Mouse (Mus musculus) forebrain, embryonic 12.5 days (tissue): ENCODE results near the gene Map3k10. TPM values are rescaled to one million over a fixed set of nuclear protein-coding genes. Genes with fewer than 3 reads are reported as not detected.

Experiments
- ATAC-seq: fragments of 200-750 bp; cut with Nextera tagmentation; 2 replicates; pipeline ENCODE4 v1.8.0; 2017; ENCODE audit warnings: moderate TSS enrichment; ENCODE audit not compliant: low FRiP score
- H3K27ac ChIP-seq: fragments of 300-500 bp; sonication (generic); 2 replicates; pipeline ENCODE4 v1.5.1; 2016; ENCODE audit warnings: mild to moderate bottlenecking
- H3K27me3 ChIP-seq: fragments of 300-500 bp; sonication (generic); 2 replicates; pipeline ENCODE4 v1.6.1; 2016; ENCODE audit warnings: mild to moderate bottlenecking
- H3K36me3 ChIP-seq: fragments of 300-500 bp; sonication (generic); replicated peaks from 2 replicates; pipeline ENCODE4 v1.6.1; 2016; ENCODE audit warnings: mild to moderate bottlenecking
- H3K4me1 ChIP-seq: fragments of 300-500 bp; sonication (generic); 2 replicates; pipeline ENCODE4 v1.6.1; 2016
- H3K4me2 ChIP-seq: fragments of 300-500 bp; sonication (generic); 2 replicates; pipeline ENCODE4 v1.6.1; 2016; ENCODE audit warnings: mild to moderate bottlenecking, moderate library complexity
- H3K4me3 ChIP-seq: fragments of 300-500 bp; sonication (generic); replicated peaks from 2 replicates; pipeline ENCODE4 v1.5.1; 2016; ENCODE audit warnings: mild to moderate bottlenecking
- H3K9ac ChIP-seq: fragments of 300-500 bp; sonication (generic); 2 replicates; pipeline ENCODE4 v1.6.1; 2016; ENCODE audit warnings: mild to moderate bottlenecking
- H3K9me3 ChIP-seq: fragments of 300-500 bp; sonication (generic); 2 replicates; pipeline ENCODE4 v1.6.1; 2016
- WGBS: fragments of 180-500 bp; shearing (Covaris S2); methylation state at CpG from one replicate; pipeline ENCODE4 v1.1.7; 2016; 5-methylcytosine and 5-hydroxymethylcytosine counted together
- polyA plus RNA-seq: library from polyadenylated mRNA; unstranded; fragments of >200 nt; fragmentation: Nextera tagmentation; extraction: Ambion mirVana; gene quantifications from 2 replicates; pipeline ENCODE4 v1.2.1, GENCODE M21; 2016

Gene Map3k10
- polyA plus RNA-seq, 1 experiment from 2014 or later, result 16.2 TPM

DNA sequence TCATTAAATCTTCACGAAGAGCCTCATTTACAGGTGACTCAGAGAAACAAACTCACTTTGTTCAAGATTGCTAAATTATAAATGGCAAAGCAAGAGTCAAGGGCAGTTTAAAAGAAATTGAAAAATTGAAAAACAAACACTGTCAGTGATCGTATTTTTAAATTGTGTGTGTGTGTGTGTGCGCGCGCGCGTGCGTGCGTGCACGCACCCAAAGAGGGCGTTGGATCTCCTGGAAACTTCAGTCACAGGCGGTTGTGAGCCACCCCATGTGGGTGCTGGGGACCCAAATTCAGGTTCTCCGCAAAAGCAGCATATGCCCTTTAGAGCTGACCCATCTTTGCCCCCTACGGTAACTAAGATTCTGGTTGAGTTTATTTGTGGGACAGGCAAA, 819 bp upstream of the Map3k10 start:
- no peak overlapping the region for H3K27ac ChIP-seq
- WGBS, result 21% methylated on average over 14 of the region's 14 CpGs
- no peak for ATAC-seq
- H3K4me2 ChIP-seq, result peak overlapping the region; percentile 100
- peaks cover 14% of the 10 kb centered on the region for H3K36me3 ChIP-seq
- peak overlapping the region; percentile 92 for H3K4me3 ChIP-seq
- no peak overlapping the region for H3K9ac ChIP-seq
- H3K27me3 ChIP-seq, result no peaks in the 10 kb centered on the region
- no peaks in the 10 kb centered on the region for H3K9me3 ChIP-seq
- H3K4me1 ChIP-seq, result peaks cover 37% of the 10 kb centered on the region

DNA sequence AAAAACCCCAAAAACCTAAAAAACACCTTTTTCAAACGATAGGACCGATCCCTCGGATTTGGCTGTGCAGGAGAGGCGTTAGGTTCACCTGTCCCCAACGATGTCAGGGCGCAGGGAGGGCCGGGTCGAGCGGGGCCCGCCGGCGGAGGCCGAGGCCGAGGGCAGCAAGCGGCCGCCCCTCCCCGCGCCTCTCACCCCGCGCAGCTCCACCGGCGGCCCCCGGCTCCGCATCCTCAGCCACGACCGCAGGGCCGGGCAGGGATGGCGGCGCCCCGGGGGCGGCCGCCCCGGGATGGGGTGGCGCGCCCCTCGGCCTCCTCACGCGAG, 240 bp downstream of the Map3k10 start:
- 0% methylated on average over 35 of the region's 38 CpGs for WGBS
- H3K9me3 ChIP-seq, result no peaks in the 10 kb centered on the region
- peak; percentile 75 for ATAC-seq

DNA sequence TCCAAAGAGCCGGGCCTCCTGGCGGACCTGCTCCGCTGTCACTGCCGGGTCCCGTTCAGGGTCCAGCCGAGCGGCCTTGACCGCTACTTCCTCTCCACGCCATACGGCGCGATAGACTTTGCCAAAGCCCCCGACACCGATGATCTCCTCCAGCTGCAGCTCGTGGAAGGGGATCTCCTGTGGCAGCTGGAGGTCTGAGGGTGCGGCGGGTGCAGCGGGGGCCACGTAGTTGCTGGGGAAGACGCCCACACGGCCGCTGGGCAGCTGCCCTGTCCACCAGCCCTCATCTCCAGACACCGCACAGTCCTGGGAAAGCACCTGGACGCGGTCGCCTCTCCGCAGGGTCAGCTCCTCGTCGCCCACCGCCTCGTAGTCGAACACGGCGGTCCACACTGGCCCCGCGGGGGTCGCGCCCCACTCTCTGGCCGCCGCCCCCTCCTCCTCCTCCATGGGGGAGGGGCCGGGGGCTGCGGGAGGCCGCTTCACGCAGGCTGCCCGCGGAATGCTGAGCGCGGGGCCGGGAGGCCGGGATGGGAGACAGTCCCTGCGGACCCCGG, 745 bp downstream of the Map3k10 start:
- Histone ChIP-seq H3K27me3 (no peaks in the 10 kb centered on the region), H3K36me3 (peaks cover 21% of the 10 kb centered on the region), H3K4me2 (peak overlapping the region; percentile 100), H3K9me3 (no peaks in the 10 kb centered on the region), H3K27ac (peak overlapping the region; percentile 38; the same call in 1 of the 2 replicates), H3K9ac (peak overlapping the region; percentile 96), H3K4me1 (peaks cover 45% of the 10 kb centered on the region), H3K4me3 (peak overlapping the region; percentile 92)
- WGBS, result 3% methylated on average over 46 of the region's 52 CpGs
- ATAC-seq, result peak; percentile 6

More for the DNA sequence above, 240 bp downstream of the Map3k10 start:
- Histone ChIP-seq H3K4me3 (peak overlapping the region; percentile 92), H3K36me3 (peaks cover 21% of the 10 kb centered on the region), H3K27me3 (no peaks in the 10 kb centered on the region), H3K27ac (peak overlapping the region; percentile 90), H3K9ac (peak overlapping the region; percentile 96), H3K4me2 (peak overlapping the region; percentile 100), H3K4me1 (peaks cover 45% of the 10 kb centered on the region)

DNA sequence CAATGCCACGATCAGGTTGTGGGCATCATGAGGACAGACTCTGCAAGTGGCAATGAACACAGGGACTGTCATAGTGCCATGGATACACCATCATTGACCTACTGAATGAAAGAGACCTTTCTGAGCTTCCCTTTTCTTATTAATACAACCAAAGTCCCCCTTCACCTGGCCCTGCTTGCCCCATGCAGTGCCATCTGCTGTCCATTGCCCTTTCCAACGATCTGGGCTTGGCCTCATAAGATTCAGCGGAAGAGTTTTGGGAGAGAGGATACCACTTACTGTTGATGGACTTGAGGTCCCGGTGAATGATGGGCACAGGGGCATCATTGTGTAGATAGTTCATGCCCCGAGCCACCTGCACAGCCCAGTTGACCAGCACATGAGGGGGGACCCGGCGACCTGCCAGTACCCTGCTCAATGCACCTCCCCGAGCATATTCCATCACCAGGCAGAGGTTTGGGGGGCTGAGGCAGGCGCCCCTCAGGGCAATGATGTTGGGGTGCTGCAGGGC, 1.3 kb downstream of the Map3k10 start:
- peak overlapping the region; percentile 96 for H3K9ac ChIP-seq
- 54% methylated on average over 9 of the region's 9 CpGs for WGBS
- H3K27me3 ChIP-seq, result no peaks in the 10 kb centered on the region
- peaks cover 26% of the 10 kb centered on the region for H3K36me3 ChIP-seq
- no peak for ATAC-seq
- H3K4me3 ChIP-seq, result peak overlapping the region; percentile 92
- H3K4me1 ChIP-seq, result peaks cover 45% of the 10 kb centered on the region
- no peaks in the 10 kb centered on the region for H3K9me3 ChIP-seq
- H3K4me2 ChIP-seq, result peak overlapping the region; percentile 100
- no peak overlapping the region for H3K27ac ChIP-seq

DNA sequence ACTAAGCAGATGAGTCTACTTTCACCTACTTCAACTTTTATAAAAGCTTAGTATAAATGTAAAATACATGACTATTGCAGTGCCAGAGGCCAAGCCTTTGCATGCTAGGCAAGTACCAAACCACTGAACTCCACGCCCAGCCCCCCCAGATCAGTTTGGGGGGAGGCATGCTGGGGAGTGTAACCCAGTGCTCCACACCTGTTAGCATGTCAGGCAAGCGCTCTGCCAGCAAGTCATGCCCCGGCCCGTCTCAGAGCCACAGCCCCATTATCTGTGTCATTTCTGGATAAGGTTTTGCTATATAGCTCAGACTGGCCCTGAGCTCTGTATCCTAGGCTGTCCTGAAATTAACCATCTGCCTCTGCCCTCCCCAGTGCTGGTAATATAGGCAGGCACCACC, 12.4 kb downstream of the Map3k10 start:
- 95% methylated on average over 4 of the region's 4 CpGs for WGBS
- H3K36me3 ChIP-seq, result peaks cover 61% of the 10 kb centered on the region
- H3K27ac ChIP-seq, result no peak overlapping the region
- no peak overlapping the region for H3K4me3 ChIP-seq
- H3K4me2 ChIP-seq, result no peak overlapping the region
- ATAC-seq, result no peak
- H3K9me3 ChIP-seq, result no peaks in the 10 kb centered on the region
- no peaks in the 10 kb centered on the region for H3K4me1 ChIP-seq
- no peak overlapping the region for H3K9ac ChIP-seq
- peaks cover 26% of the 10 kb centered on the region for H3K27me3 ChIP-seq

DNA sequence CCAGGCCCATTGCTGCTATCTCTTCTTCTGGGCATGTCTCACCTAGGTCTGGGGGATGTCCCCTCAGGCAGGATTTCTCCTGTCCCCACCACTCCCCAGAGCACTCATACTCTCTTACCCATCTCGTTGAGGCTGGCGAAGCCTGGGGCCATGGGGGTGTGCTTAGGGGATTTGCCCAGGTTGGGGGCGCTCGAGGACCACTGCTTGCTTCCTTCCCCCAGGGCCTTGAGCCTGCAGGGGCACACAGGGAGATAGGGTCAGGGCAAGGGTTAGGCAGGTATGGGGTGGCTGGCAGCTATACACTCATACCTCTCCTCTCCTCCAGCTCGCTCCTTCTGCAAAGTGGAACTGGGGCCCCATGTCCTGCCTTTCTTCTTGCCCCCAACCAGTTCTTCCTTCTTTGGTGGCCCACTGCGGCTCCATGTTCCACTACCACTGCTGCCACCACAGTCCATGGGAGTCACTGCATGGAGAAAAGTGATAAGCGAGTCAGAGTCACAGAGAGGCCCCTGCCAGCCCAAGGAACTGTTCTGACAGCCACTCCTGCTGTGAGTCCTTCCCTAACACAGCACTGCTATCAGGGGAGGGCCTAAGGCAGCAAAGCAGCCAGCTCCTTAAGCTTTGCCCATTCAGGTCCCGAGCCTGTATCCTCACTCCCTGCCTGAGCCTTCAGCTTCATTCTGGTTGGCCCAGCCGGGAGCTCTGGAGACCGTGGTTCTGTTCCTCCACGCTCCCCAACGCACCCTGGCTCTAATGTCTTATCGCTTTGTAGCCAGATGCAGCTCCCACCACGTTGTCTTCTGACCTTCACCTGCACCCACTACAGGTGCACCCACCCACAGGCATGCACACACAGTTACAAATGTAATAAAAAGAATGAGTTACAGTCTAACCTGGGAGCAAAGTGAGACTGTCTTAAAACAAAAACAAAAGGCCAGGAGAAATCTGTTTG, 15.4 kb downstream of the Map3k10 start:
- no peak for ATAC-seq
- peaks cover 12% of the 10 kb centered on the region for H3K4me1 ChIP-seq
- H3K4me2 ChIP-seq, result no peak overlapping the region
- H3K9me3 ChIP-seq, result no peaks in the 10 kb centered on the region
- no peak overlapping the region for H3K9ac ChIP-seq
- no peak overlapping the region for H3K27ac ChIP-seq
- peaks cover 52% of the 10 kb centered on the region for H3K36me3 ChIP-seq
- 67% methylated on average over 14 of the region's 14 CpGs for WGBS
- H3K4me3 ChIP-seq, result no peak overlapping the region
- peaks cover 46% of the 10 kb centered on the region for H3K27me3 ChIP-seq

DNA sequence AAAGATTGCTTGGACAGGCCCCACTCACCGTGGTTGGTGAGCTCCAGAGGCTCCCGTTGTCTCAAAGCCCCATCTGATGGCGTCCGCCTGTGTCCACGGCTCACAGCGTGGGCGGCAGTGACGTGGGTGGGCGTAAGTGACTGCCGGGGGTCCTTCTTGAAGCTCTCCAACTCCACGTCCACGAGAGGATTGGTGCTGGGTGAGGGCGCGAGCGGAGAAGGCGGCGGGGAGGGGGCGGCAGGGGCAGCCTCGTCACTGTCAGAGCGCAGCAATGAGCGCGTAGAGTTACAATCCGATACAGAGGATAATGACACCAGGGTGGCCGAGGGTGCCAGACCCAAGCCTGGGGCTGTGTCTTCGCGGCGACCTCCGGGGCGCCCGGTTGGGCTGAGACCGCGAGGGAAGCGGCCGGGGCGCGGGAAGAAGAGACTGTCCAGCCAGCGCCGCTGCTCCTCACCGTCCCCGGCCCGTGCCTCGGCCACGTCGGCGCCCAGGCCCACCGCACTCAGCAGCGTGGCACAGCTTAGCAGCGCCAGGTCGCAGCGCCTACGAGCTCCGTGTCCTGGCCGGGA, 16.5 kb downstream of the Map3k10 start:
- no peak overlapping the region for H3K4me3 ChIP-seq
- H3K4me1 ChIP-seq, result peaks cover 20% of the 10 kb centered on the region
- H3K27me3 ChIP-seq, result peaks cover 57% of the 10 kb centered on the region
- H3K9ac ChIP-seq, result no peak overlapping the region
- 35% methylated on average over 48 of the region's 53 CpGs for WGBS
- no peak overlapping the region for H3K27ac ChIP-seq
- no peak overlapping the region for H3K4me2 ChIP-seq
- H3K36me3 ChIP-seq, result peaks cover 49% of the 10 kb centered on the region
- no peak for ATAC-seq
- no peaks in the 10 kb centered on the region for H3K9me3 ChIP-seq

DNA sequence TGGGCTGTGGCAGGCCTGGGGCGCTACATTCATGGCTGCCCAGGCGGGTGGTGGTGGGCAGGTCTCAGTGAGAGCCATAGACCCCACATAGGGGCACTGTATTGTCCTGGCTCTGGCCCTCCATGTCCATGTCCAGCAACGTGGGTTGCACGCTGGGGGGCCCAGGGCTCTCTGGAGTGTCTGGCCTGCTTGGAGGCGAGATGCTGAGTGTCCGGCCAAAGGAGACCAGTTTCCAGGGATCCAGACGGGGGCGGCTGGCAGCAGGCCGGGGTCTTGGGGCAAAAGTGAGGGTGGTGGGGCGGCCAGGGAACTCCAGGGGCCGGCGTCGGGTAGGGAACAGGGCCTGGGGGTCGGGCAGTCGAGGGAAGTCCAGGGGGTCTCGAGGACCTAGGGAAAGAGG, 17.8 kb downstream of the Map3k10 start:
- peaks cover 20% of the 10 kb centered on the region for H3K4me1 ChIP-seq
- no peaks in the 10 kb centered on the region for H3K9me3 ChIP-seq
- H3K27ac ChIP-seq, result no peak overlapping the region
- H3K36me3 ChIP-seq, result peaks cover 45% of the 10 kb centered on the region
- WGBS, result 88% methylated on average over 16 of the region's 16 CpGs
- no peak overlapping the region for H3K9ac ChIP-seq
- H3K27me3 ChIP-seq, result peaks cover 65% of the 10 kb centered on the region
- no peak for ATAC-seq
- no peak overlapping the region for H3K4me3 ChIP-seq
- no peak overlapping the region for H3K4me2 ChIP-seq

DNA sequence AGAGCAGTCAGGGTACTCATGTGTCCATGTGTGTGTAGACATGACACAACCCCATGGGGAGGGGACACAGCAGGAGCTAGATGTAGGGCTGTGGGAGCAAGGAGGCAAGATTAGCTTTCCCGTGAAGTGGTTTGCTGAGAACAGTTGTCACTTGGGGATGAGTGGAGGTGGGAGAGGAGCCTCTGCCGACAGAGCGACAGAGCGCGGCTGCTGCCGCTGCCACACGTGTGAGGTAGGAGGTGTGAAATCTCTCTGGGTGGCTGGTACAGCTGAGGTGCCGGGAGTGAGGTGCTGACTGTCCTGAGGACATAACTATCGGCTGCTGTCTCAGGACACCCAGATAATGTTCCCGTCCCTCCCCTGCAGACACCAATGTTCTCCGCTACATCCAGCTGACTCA, 18.9 kb downstream of the Map3k10 start:
- Histone ChIP-seq H3K9me3 (no peaks in the 10 kb centered on the region), H3K36me3 (peaks cover 38% of the 10 kb centered on the region), H3K27me3 (peaks cover 65% of the 10 kb centered on the region), H3K27ac (no peak overlapping the region), H3K4me1 (peaks cover 20% of the 10 kb centered on the region), H3K9ac (peak overlapping the region; percentile 12; the same call in 1 of the 2 replicates), H3K4me2 (no peak overlapping the region), H3K4me3 (no peak overlapping the region)
- 83% methylated on average over 11 of the region's 11 CpGs for WGBS
- ATAC-seq, result no peak

DNA sequence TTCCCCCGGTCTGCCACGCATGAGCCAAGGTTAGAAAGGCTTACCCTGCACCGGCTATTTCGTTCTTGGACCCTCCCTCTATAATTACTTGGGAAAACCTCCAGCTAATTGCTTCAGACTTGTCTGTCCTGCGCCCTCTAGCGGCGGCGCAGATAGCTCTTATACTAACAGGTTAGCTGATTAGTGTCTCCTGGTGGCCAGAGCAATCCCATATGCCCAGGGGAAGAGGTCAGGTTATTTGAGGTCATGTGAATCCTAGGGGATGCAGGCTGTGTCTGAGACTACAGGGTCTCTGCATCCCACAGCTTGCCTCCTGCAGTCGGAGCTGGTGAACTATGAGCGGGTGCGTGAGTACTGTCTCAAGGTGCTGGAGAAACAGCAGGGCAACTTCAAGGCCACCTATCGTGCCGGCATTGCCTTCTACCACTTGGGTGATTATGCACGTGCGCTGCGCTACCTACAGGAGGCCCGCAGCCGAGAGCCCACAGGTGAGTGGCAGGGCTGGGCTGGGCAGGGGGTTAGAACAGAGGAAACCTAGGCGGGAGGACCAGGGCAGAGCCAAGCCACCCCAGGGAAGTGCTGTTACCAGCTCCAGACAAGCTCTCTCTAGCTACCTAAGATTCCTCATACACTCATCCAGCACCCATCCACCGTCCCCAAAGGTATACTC, 19.7 kb downstream of the Map3k10 start:
- peaks cover 32% of the 10 kb centered on the region for H3K36me3 ChIP-seq
- H3K4me3 ChIP-seq, result peak overlapping the region; percentile 64
- no peaks in the 10 kb centered on the region for H3K9me3 ChIP-seq
- H3K27me3 ChIP-seq, result peaks cover 65% of the 10 kb centered on the region
- WGBS, result 68% methylated on average over 20 of the region's 20 CpGs
- no peak overlapping the region for H3K9ac ChIP-seq
- H3K27ac ChIP-seq, result no peak overlapping the region
- H3K4me1 ChIP-seq, result peaks cover 20% of the 10 kb centered on the region
- peak overlapping the region; percentile 87 for H3K4me2 ChIP-seq
- ATAC-seq, result no peak

DNA sequence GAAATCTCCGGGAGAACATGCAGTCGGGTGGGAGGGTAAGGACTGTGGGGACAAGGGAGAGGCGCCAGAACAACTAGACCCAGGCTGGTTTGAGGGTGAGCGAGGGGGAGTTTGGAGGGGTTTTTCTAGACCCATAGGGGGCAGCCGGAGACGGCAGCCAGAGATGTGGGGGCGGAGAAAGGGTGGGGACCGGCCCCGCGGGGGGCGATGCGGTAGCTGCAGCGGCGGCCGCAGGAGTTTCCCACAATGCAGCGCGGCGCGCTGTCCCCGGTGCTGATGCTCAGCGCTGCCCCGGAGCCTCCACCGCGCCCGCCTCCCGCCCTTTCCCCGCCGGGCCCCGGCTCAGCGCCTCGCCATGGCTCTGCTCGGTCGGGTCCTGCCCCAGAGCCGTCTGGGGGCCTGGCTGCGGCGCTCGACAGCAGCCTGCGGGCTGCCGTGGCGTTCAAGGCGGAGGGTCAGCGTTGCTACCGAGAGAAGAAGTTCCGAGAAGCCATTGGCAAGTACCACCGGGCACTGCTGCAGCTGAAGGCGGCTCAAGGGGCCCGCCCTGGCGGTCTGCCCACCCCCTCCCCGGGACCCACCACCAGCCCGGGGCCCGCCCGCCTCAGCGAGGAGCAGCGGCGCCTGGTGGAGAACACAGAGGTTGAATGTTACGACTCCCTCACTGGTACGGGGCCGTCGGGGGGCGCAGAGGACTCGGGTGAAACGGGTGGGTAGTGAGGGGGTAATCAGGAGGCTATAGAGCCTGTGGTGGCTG, 20.5 kb downstream of the Map3k10 start, which contains the start of gene Ttc9b:
TSS of gene Ttc9b (plus strand) at position 235 of the 757 bp plus-strand sequence.
- Histone ChIP-seq H3K9ac (peak within 1 kb of the TSS; percentile 68), H3K4me3 (peak within 1 kb of the TSS; percentile 64), H3K4me1 (peaks cover 20% of the 10 kb centered on the region), H3K9me3 (no peaks in the 10 kb centered on the region), H3K4me2 (peak within 1 kb of the TSS; percentile 87), H3K27ac (peak within 1 kb of the TSS; percentile 91), H3K27me3 (peaks cover 57% of the 10 kb centered on the region), H3K36me3 (peaks cover 27% of the 10 kb centered on the region)
- WGBS, result 1% methylated on average over 62 of the region's 62 CpGs
- ATAC-seq, result peak; percentile 85
